Mouse (Mus musculus): Measurements from ENCODE around the gene Shisa5. TPM values are rescaled to one million over a fixed set of nuclear protein-coding genes. Genes with fewer than 3 reads are reported as not detected.

Shisa5 gene
- 162 and 184 TPM in 2 replicates for polyA plus RNA-seq (2015; fragmentation: Nextera tagmentation; extraction: Ambion mirVana)

DNA sequence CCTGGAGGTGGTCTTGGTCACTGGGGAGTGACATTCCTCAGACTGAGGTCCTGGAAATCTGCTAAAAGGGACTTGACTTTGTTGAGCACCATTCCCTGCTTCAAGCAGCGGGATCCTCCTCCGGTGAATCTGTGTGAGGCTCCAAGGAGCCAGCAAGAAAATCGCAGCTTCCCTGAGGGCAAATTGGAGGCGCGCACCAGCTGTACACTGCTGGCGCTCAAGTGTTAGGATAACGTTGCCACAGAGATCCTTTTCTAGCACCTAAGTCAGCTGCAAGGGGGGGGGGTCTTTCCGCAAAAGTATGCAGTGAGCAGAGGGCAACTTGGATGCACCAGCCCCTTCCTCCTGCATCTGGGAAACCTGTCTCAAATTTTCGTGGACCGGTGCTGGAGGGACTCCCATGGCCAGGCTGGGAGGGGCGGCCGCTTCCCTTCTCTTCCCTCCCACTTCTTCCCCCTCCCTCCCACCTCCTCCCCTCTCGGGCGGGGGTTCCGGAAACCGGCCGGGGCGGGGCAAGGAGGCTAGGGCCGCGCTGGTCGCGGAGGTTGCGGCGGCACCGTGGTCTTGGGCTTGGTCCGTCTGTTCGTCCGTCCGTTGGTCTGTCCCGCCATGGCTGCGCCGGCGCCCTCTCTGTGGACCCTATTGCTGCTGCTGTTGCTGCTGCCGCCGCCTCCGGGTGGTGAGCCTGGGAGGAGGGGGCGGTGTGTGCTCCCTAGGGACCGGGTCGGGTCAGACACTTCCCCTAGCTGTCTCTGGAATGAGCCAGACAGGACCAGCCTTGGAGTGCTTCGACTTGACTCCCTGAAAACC lies at the start of gene Shisa5:
TSS of gene Shisa5 (plus strand) at position 480 of the 810 bp plus-strand sequence.
- Histone ChIP-seq H3K9me3 (ENCODE audit: control insufficient read depth, low read length) (no peaks in the 10 kb centered on the region), H3K27ac (ENCODE audit: low read length) (peak within 1 kb of the TSS; percentile 93), H3K36me3 (ENCODE audit: control insufficient read depth, insufficient read depth, low read length) (no peaks in the 10 kb centered on the region), H3K27me3 (replicated peaks; ENCODE audit: control insufficient read depth, insufficient read depth, low read length) (no peaks in the 10 kb centered on the region), H3K4me2 (ENCODE audit: low read depth, low read length) (peak within 1 kb of the TSS; percentile 74), H3K4me3 (ENCODE audit: low read length) (peak within 1 kb of the TSS; percentile 84), H3K4me1 (ENCODE audit: control insufficient read depth, insufficient read depth, low read length) (peaks cover 30% of the 10 kb centered on the region), H3K9ac (ENCODE audit: low read depth, low read length) (peak within 1 kb of the TSS; percentile 92)
- ATAC-seq, result peak; percentile 82
- WGBS, result under 1% methylated on average over 40 of the region's 40 CpGs

DNA sequence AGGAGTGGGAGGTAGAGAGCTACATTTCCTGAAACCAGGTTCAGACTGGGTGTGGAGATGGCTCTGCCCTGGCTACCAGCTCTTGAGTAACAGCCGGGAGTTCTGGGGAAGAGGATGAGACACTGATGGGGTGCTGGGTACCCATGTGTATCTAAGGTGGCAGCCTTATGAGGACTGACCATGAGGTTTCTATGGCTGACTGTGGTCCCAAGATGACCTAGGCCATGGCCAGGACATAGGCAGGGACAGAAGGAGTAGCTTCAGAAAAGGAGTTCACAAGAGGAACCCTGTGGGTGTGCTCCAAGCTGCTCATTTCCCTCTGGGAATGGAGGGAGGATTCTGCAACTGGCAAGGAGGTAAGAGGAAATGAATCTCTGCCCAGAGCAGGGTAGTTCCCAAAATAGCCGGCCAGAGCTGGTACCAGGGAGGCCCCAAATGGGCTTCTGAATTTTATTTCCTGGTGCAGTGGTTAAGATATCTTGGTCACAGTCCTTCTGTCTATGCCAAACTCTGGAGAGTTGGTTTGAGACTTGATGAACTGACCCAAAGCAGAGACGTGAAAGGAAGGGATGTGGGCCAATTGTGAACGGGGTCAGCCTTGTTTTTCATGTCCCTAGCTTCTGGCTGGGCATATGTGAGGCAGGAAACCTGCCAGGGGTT lies 48.4 kb upstream of the Shisa5 start:
- no peaks in the 10 kb centered on the region for H3K27me3 ChIP-seq (replicated peaks; ENCODE audit: control insufficient read depth, insufficient read depth, low read length)
- no peak overlapping the region for H3K4me3 ChIP-seq (ENCODE audit: low read length)
- H3K36me3 ChIP-seq (ENCODE audit: control insufficient read depth, insufficient read depth, low read length), result no peaks in the 10 kb centered on the region
- H3K27ac ChIP-seq (ENCODE audit: low read length), result peak overlapping the region; percentile 96; the same call in 1 of the 2 replicates
- ATAC-seq, result no peak
- H3K4me2 ChIP-seq (ENCODE audit: low read depth, low read length), result no peak overlapping the region
- no peak overlapping the region for H3K9ac ChIP-seq (ENCODE audit: low read depth, low read length)
- no peaks in the 10 kb centered on the region for H3K9me3 ChIP-seq (ENCODE audit: control insufficient read depth, low read length)
- H3K4me1 ChIP-seq (ENCODE audit: control insufficient read depth, insufficient read depth, low read length), result peaks cover 41% of the 10 kb centered on the region
- WGBS, result 76% methylated on average over 4 of the region's 4 CpGs

DNA sequence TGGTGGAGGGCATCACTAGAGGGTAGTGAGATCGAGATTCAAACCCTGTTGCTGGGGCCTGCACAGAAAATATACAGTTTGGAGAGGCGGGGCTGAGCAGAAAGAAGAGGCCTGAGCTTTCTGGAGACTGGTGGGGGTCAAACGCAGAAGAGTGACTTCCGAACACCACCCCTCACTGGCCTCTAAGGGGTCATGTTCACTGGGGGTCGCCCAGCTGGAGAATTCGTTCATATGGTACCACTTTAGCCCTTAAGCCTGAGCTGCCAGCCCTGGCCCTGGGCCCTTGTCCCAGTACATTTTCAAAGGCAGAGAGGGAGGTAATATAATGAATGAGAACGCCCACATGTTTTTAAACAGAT lies 47.9 kb upstream of the Shisa5 start:
- no peak overlapping the region for H3K9ac ChIP-seq (ENCODE audit: low read depth, low read length)
- 81% methylated on average over 7 of the region's 7 CpGs for WGBS
- 0 out of 2 replicates have a peak overlapping the region, but pooled peaks have one; percentile 59 for H3K4me2 ChIP-seq (ENCODE audit: low read depth, low read length)

DNA sequence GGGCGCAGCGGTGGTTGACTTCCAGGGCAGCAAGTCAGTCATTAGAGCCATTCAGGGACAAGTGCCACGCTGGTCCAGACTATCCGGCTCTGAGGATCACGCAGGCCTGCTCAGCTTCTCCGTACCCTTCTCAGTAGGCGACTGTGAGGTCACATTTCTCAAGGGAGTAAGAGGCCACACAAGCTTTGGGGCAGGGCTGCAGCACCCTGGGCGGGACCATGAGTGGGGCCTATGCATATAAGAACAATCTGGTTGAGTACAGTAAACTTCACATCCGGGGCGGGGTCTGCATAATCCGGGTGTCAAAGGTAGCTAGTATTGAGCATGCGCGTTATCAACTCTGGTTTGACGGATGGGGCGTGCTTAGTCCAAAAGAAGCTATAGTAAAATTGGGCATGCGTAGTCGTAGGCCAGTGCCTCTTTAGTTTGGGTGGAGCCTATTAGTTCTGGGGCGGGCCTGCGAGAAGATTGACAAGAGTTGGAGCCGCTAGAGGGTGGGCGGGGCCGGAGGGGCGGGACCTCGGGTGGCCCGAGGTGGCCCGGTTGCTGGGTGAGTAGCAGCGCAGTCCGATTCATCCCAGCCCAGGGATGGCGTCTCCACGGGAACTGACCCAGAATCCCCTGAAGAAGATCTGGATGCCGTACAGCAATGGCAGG lies 46.8 kb upstream of the Shisa5 start, which contains the start of gene Pfkfb4:
TSS of gene Pfkfb4 (plus strand) at position 351 of the 657 bp plus-strand sequence.
- peak within 1 kb of the TSS; percentile 77 for H3K9ac ChIP-seq (ENCODE audit: low read depth, low read length)
- no peaks in the 10 kb centered on the region for H3K9me3 ChIP-seq (ENCODE audit: control insufficient read depth, low read length)
- peaks cover 54% of the 10 kb centered on the region for H3K4me1 ChIP-seq (ENCODE audit: control insufficient read depth, insufficient read depth, low read length)
- H3K36me3 ChIP-seq (ENCODE audit: control insufficient read depth, insufficient read depth, low read length), result no peaks in the 10 kb centered on the region
- peak; percentile 95 for ATAC-seq
- no peaks in the 10 kb centered on the region for H3K27me3 ChIP-seq (replicated peaks; ENCODE audit: control insufficient read depth, insufficient read depth, low read length)
- peak within 1 kb of the TSS; percentile 94 for H3K4me2 ChIP-seq (ENCODE audit: low read depth, low read length)
- H3K27ac ChIP-seq (ENCODE audit: low read length), result peak within 1 kb of the TSS; percentile 96
- peak within 1 kb of the TSS; percentile 72 for H3K4me3 ChIP-seq (ENCODE audit: low read length)
- WGBS, result 1% methylated on average over 31 of the region's 31 CpGs

More for the DNA sequence above, 47.9 kb upstream of the Shisa5 start:
- Histone ChIP-seq H3K36me3 (ENCODE audit: control insufficient read depth, insufficient read depth, low read length) (no peaks in the 10 kb centered on the region), H3K27ac (ENCODE audit: low read length) (peak overlapping the region; percentile 96), H3K4me1 (ENCODE audit: control insufficient read depth, insufficient read depth, low read length) (peaks cover 46% of the 10 kb centered on the region), H3K4me3 (ENCODE audit: low read length) (no peak overlapping the region), H3K27me3 (replicated peaks; ENCODE audit: control insufficient read depth, insufficient read depth, low read length) (no peaks in the 10 kb centered on the region), H3K9me3 (ENCODE audit: control insufficient read depth, low read length) (no peaks in the 10 kb centered on the region)
- ATAC-seq, result no peak

DNA sequence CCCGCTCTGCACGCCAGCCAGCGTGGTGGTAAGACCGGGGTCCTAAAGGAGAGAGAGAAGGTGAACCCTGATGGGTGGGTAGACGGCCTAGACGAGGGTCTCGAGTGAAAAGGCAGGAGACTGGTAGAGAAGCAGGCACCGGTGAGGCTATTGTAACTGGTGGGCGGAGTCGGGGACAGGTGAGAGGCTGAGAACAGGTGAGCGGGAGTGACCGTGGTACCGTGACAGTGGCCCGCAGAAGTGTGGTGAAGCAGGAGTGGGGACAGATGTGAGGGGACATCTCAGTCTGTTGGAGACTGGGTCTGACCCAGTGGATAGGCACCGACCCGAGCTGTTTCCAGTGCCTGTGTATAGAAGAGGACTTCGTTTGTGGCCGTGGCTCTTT lies 46.3 kb upstream of the Shisa5 start:
- 9% methylated on average over 18 of the region's 18 CpGs for WGBS

DNA sequence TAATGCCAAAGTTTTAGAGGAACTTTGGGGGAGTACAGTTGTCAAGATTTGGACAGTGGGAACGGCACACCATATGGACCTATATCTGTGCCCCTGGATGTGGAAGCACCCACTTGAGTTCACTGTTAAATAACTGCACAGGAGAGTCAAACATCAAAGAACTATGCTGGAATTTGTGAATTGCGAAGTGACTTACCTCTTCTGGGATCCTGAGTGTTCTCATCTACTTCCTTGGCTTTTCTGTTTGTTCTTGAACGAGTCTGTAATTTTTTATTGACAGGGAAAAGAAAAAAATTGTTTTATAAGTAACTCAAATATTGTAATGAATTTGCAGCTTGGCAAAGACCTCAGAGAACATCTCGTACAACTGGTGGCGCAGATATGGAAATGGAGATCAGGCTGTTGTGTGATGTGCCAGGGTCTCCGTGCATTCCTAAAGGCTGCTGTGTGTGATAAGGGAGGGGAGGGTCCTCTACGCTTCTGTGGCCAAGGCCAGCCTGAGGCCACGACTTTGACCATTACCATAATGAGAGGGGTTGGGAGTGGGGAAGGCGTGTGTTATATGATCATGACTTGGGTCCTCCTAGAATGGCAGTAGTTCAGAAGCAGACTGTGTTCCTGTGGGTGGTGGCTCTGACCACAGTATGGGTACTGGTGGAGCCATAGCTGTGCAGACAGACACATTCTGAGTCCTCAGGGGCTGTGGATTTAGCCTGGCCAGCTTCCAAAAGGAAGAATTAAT lies 45.6 kb upstream of the Shisa5 start:
- Histone ChIP-seq H3K9ac (ENCODE audit: low read depth, low read length) (peak overlapping the region; percentile 77; the same call in 1 of the 2 replicates), H3K9me3 (ENCODE audit: control insufficient read depth, low read length) (no peaks in the 10 kb centered on the region), H3K4me1 (ENCODE audit: control insufficient read depth, insufficient read depth, low read length) (peaks cover 53% of the 10 kb centered on the region), H3K4me2 (ENCODE audit: low read depth, low read length) (peak overlapping the region; percentile 94), H3K27me3 (replicated peaks; ENCODE audit: control insufficient read depth, insufficient read depth, low read length) (no peaks in the 10 kb centered on the region), H3K4me3 (ENCODE audit: low read length) (peak overlapping the region; percentile 72), H3K36me3 (ENCODE audit: control insufficient read depth, insufficient read depth, low read length) (no peaks in the 10 kb centered on the region), H3K27ac (ENCODE audit: low read length) (no peak overlapping the region)
- ATAC-seq, result no peak
- 69% methylated on average over 9 of the region's 9 CpGs for WGBS

More for the DNA sequence above, 46.3 kb upstream of the Shisa5 start:
- peak; percentile 7 for ATAC-seq
- Histone ChIP-seq H3K27me3 (replicated peaks; ENCODE audit: control insufficient read depth, insufficient read depth, low read length) (no peaks in the 10 kb centered on the region), H3K9ac (ENCODE audit: low read depth, low read length) (peak overlapping the region; percentile 77), H3K4me3 (ENCODE audit: low read length) (peak overlapping the region; percentile 72), H3K36me3 (ENCODE audit: control insufficient read depth, insufficient read depth, low read length) (no peaks in the 10 kb centered on the region), H3K4me2 (ENCODE audit: low read depth, low read length) (peak overlapping the region; percentile 94), H3K9me3 (ENCODE audit: control insufficient read depth, low read length) (no peaks in the 10 kb centered on the region), H3K27ac (ENCODE audit: low read length) (peak overlapping the region; percentile 76), H3K4me1 (ENCODE audit: control insufficient read depth, insufficient read depth, low read length) (peaks cover 55% of the 10 kb centered on the region)

DNA sequence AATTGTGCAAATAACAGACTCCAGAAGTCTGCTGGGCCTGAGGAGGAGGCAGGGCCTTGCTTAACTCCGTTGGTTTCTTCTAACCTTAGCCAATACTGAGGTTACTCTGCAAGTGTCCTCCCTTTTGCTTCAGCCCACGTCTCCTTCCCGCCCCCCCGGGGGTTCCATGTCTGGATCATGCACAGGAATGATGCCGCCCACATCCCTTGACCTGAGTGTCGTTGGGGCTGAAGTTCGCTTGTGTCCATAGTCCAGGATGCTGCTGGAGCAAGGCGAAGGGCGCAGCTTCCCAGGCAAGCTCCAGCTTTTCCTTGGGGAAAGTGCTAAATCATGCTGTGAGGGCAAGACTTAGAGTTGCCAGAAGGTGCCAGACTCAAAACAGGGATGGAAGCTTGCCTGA lies 42.0 kb upstream of the Shisa5 start:
- peaks cover 30% of the 10 kb centered on the region for H3K4me1 ChIP-seq (ENCODE audit: control insufficient read depth, insufficient read depth, low read length)

DNA sequence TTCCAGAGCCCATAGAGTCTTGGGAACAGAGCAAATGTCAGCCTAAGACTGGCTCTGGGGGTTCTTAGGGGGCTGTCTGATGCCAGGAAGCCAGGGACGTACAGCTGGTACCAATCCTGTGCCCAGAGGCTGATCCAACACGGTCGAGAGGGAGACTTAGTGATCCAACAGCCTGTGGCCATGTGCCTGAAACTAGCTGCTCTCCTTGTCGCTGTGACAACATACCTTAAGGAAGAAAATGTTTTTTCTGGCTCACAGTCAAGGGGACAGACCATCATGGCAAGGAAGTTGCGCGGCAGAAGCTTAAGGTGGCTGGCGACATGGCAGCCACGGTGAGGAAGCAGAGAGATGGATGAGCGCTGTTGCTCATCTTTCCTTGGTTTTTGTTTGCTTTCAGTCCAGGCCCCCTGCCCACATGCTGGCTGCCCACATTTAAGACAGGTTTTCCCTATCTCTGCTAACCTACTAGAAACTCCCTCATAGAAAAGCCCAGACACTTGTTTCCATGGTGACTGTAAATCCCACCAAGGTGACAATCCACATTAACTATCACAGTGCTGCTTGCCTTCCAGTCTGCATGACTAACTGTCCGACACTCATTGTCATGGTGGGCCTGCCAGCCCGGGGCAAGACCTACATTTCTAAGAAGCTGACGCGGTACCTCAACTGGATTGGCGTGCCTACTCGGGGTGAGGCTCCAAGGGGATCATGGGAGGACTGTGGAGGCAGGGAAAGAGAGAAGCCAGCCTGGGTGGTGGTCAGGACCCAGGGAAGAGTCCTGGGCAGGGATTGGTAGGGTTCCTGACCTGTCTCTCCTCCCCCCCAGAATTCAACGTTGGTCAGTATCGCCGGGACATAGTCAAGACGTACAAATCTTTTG lies 39.8 kb upstream of the Shisa5 start:
- peaks cover 22% of the 10 kb centered on the region for H3K4me1 ChIP-seq (ENCODE audit: control insufficient read depth, insufficient read depth, low read length)

More for the DNA sequence above, 42.0 kb upstream of the Shisa5 start:
- Histone ChIP-seq H3K36me3 (ENCODE audit: control insufficient read depth, insufficient read depth, low read length) (no peaks in the 10 kb centered on the region), H3K4me2 (ENCODE audit: low read depth, low read length) (no peak overlapping the region), H3K4me3 (ENCODE audit: low read length) (no peak overlapping the region), H3K9me3 (ENCODE audit: control insufficient read depth, low read length) (no peaks in the 10 kb centered on the region), H3K27me3 (replicated peaks; ENCODE audit: control insufficient read depth, insufficient read depth, low read length) (no peaks in the 10 kb centered on the region), H3K27ac (ENCODE audit: low read length) (peak overlapping the region; percentile 84), H3K9ac (ENCODE audit: low read depth, low read length) (peak overlapping the region; percentile 4; the same call in 1 of the 2 replicates)
- WGBS, result 52% methylated on average over 9 of the region's 9 CpGs
- no peak for ATAC-seq

More for the DNA sequence above, 39.8 kb upstream of the Shisa5 start:
- no peaks in the 10 kb centered on the region for H3K36me3 ChIP-seq (ENCODE audit: control insufficient read depth, insufficient read depth, low read length)
- H3K9me3 ChIP-seq (ENCODE audit: control insufficient read depth, low read length), result no peaks in the 10 kb centered on the region
- no peak for ATAC-seq
- no peak overlapping the region; the same call in 1 of the 2 replicates for H3K9ac ChIP-seq (ENCODE audit: low read depth, low read length)
- H3K27me3 ChIP-seq (replicated peaks; ENCODE audit: control insufficient read depth, insufficient read depth, low read length), result no peaks in the 10 kb centered on the region
- H3K4me3 ChIP-seq (ENCODE audit: low read length), result no peak overlapping the region
- 83% methylated on average over 19 of the region's 19 CpGs for WGBS
- 0 out of 2 replicates have a peak overlapping the region, but pooled peaks have one; percentile 4 for H3K27ac ChIP-seq (ENCODE audit: low read length)
- H3K4me2 ChIP-seq (ENCODE audit: low read depth, low read length), result no peak overlapping the region
